Mouse (Mus musculus) frontal cortex, adult 2 months (tissue): ENCODE data around the gene Sbds. TPM values are rescaled to one million over a fixed set of nuclear protein-coding genes. Genes with fewer than 3 reads are reported as not detected.

Experiments used
- DNase-seq, 2 experiments: peaks; one replicate each; pipeline ENCODE4 v3.0.0; 2022; ENCODE audit warnings: low spot score in 1 of 2; ENCODE audit errors: extremely low spot score in 1 of 2
- polyA plus RNA-seq: library from polyadenylated mRNA; depleted of rRNA; stranded (reverse); fragments of >200 nt; gene quantifications from 2 replicates; pipeline ENCODE4 v1.2.3, GENCODE M21; 2012; rRNA removed

The Sbds gene
- polyA plus RNA-seq, 1 experiment: 93.8 TPM

- DNase-seq: no peak
Measured at GRCm38 (mm10) chr5:130204560-130204959, 50.8 kb downstream of the Sbds start.

GRCm38 (mm10) chr5:130203948-130204347 is 51.4 kb downstream of the Sbds start:
- DNase-seq: no peak

- DNase-seq: no peak
Measured at GRCm38 (mm10) chr5:130200233-130201029, 54.9 kb downstream of the Sbds start.

GRCm38 (mm10) chr5:130197981-130198380 is 57.3 kb downstream of the Sbds start:
- DNase-seq: no peak

GRCm38 (mm10) chr5:130197454-130197853 is 57.9 kb downstream of the Sbds start:
- DNase-seq: no peak

GRCm38 (mm10) chr5:130196307-130196706 is 59.0 kb downstream of the Sbds start:
- no peak for DNase-seq

Other genes starting within 250 kb of the Sbds start
- 25.0 and 29.6 TPM in 2 replicates for gene Asl, start 226.3 kb downstream of the Sbds start, polyA plus RNA-seq
- gene Crcp, start 226.2 kb downstream of the Sbds start, polyA plus RNA-seq: 41.8 and 44.8 TPM in 2 replicates
- gene Tpst1, start 182.2 kb downstream of the Sbds start, polyA plus RNA-seq: 32.1 and 34.5 TPM in 2 replicates
- gene Kctd7, start 110.7 kb downstream of the Sbds start, polyA plus RNA-seq: 8.4 and 10.7 TPM in 2 replicates
- gene Rabgef1, start 83.7 kb downstream of the Sbds start, polyA plus RNA-seq: 36.0 and 43.2 TPM in 2 replicates
- gene Tmem248, start 38.4 kb downstream of the Sbds start, polyA plus RNA-seq: 31.2 and 32.7 TPM in 2 replicates
- 14.4 and 15.1 TPM in 2 replicates for gene Tyw1, start 89 bp upstream of the Sbds start, polyA plus RNA-seq
- gene Caln1, start 113.9 kb upstream of the Sbds start, polyA plus RNA-seq: 25.1 and 35.6 TPM in 2 replicates
- gene A330070K13Rik, start 129.1 kb upstream of the Sbds start, polyA plus RNA-seq: 0.23 and 0.56 TPM in 2 replicates